In the genomic region with DNA sequence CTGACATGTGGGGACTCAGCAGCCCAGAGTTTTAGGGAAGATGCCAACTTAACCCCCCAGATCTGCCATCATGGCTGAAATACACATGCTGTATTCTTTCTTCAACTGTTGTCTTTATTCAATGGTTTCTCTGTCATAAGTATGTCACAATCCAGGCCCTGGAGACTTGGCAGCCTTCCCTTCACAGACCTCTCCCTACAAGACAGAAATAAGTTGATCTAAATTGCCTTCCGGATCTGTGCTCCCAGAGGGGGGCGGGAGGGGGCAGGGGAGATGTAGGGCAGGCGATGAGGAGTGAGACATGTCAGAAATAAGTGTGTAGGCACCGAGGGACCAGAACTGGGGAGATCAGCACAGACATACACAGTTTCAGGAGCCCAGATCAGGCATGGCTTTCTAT, we compare ENCODE assay signal across 19 mouse cellular contexts. TPM values are rescaled to one million over a fixed set of nuclear protein-coding genes. Genes with fewer than 3 reads are reported as not detected.
"Had no signal": no experiment of that assay in that cellular context is flagged by ENCODE, and none has a peak within 500 bp of the region (broad histone marks: within the 10 kb centered on the region; RNA-seq: fewer than 3 reads in every experiment).

No protein-coding gene starts in this region.

- H3K9me3 ChIP-seq: limb, embryonic 10.5 days; liver, embryonic 15.5 days; midbrain, embryonic 13.5 days; neural tube, embryonic 15.5 days had no signal

- H3K9ac ChIP-seq: liver, embryonic 15.5 days; midbrain, embryonic 13.5 days; neural tube, embryonic 15.5 days had no signal

- H3K36me3 ChIP-seq: limb, embryonic 10.5 days; liver, embryonic 15.5 days; midbrain, embryonic 13.5 days; neural tube, embryonic 15.5 days had no signal

- H3K27ac ChIP-seq: kidney, postnatal 0 days; layer of hippocampus, adult 2 months; limb, embryonic 10.5 days; liver, embryonic 15.5 days; midbrain, embryonic 13.5 days; neural tube, embryonic 15.5 days had no signal

- ATAC-seq: intestine, postnatal 0 days; midbrain, embryonic 13.5 days had no signal

- DNase-seq: kidney, adult 9 months; kidney, postnatal 4 days; lung, postnatal 36 days; right cerebral cortex, postnatal 4 days; spleen, adult 18-20 months; thymus, adult 18-20 months; thymus, postnatal 14 days had no signal

- H3K4me3 ChIP-seq: layer of hippocampus, adult 2 months; limb, embryonic 10.5 days; liver, embryonic 15.5 days; midbrain, embryonic 13.5 days; neural tube, embryonic 15.5 days had no signal

- H3K4me2 ChIP-seq: liver, embryonic 11.5 days; liver, embryonic 15.5 days; midbrain, embryonic 13.5 days; neural tube, embryonic 15.5 days had no signal

- H3K27me3 ChIP-seq: midbrain, embryonic 13.5 days had no signal

- H3K4me1 ChIP-seq: liver, embryonic 15.5 days; midbrain, embryonic 13.5 days; neural tube, embryonic 15.5 days had no signal

RNA-seq across cellular contexts. Expression of gene Angptl8, which starts 36.9 kb away (rescaled TPM):
- total RNA-seq: layer of hippocampus, adult 2 months; layer of hippocampus, postnatal 10 days; left cerebral cortex, postnatal 10 days; midbrain, postnatal 0 days had no signal
- polyA plus RNA-seq: neural tube, embryonic 11.5 days had no signal
